Mouse (Mus musculus) brain, embryonic 14.5 days (tissue): ENCODE measurements at regions not wholly inside any gene's neighbourhood (a gene's known extent, or its start where the extent isn't known, plus 50 kb on each side); places are given as distances from the start of the nearest gene placed in this dataset.
"Not testable (repeated sequence)": the region's sequence is repeated elsewhere in the genome, so short reads cannot be mapped to it uniquely, and the experiment has no call there.

ENCODE experiments used
- DNase-seq: peaks from one replicate; pipeline ENCODE4 v3.0.0-alpha.2; 2011; ENCODE audit warnings: low read depth
- CTCF ChIP-seq: fragments of 200-500 bp; IDR thresholded peaks from 2 replicates; pipeline ENCODE4 v1.5.1; 2012; ENCODE audit warnings: inconsistent platforms, mild to moderate bottlenecking, moderate library complexity, borderline replicate concordance; ENCODE audit not compliant: insufficient read depth, insufficient read length; ENCODE audit errors: extremely low read depth
- POLR2A ChIP-seq: fragments of 200-500 bp; IDR thresholded peaks from 2 replicates; pipeline ENCODE4 v1.6.1; 2012; ENCODE audit warnings: mild to moderate bottlenecking, inconsistent platforms, borderline replicate concordance; ENCODE audit not compliant: poor library complexity, insufficient read depth, insufficient read length, severe bottlenecking; ENCODE audit errors: extremely low read depth

DNA sequence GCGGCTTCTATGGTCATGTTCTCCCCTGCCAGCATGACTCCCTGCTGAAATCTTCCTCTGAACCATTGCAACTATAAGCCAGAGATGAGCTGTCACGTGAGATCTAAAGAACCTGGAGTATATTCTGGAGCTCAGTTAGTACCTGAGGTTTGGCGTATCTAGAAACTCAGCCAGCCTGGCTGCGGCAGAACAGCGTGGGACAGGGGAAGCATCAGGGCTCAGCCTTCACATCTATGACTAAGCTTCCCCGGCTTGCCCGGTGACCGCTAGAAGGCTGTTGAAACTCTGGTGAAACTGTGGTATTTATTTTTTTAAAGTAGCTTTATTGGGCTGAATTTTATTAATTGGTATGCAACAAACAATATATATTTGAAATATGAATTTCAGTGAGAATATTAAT is 134.3 kb downstream of the Dll1 start:
- DNase-seq = no peak
- no peak for TF ChIP-seq CTCF
- TF ChIP-seq POLR2A = no peak

GRCm38 (mm10) chr17:15241491-15241890 is 135.2 kb downstream of the Dll1 start:
- TF ChIP-seq POLR2A (no peak), CTCF (no peak)
- DNase-seq = no peak

- DNase-seq = not testable (repeated sequence)
Observed at GRCm38 (mm10) chr17:15240641-15241040, 136.0 kb downstream of the Dll1 start.

- DNase-seq = no peak
- TF ChIP-seq CTCF (no peak), POLR2A (no peak)
Observed at GRCm38 (mm10) chr17:15240011-15240410, 136.7 kb downstream of the Dll1 start.

DNA sequence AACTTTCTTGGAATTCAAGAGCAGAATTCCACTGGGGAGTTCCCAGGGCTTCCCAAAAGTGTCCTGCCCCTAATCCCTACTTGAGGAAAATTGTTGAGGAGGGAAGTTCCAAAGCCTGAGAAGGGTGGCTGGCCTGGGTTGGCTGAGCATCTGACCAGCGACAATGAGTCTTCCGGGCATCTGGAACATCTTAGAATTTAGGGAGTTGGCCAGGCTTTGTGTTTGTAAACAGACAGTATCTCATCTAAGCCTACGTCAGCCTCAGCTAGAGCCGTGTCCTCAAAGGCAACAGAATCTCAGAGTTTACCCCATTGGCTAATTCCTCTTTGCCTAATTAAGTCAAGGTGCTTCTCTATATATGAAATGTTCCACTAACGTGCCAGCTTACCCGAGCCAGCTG is 141.6 kb downstream of the Dll1 start:
- TF ChIP-seq CTCF (no peak), POLR2A (no peak)

GRCm38 (mm10) chr17:15231175-15231574 is 145.5 kb downstream of the Dll1 start:
- peak; percentile 17 for DNase-seq
- TF ChIP-seq POLR2A = no peak
- no peak for TF ChIP-seq CTCF

More for the DNA sequence above, 141.6 kb downstream of the Dll1 start:
- DNase-seq = no peak

DNA sequence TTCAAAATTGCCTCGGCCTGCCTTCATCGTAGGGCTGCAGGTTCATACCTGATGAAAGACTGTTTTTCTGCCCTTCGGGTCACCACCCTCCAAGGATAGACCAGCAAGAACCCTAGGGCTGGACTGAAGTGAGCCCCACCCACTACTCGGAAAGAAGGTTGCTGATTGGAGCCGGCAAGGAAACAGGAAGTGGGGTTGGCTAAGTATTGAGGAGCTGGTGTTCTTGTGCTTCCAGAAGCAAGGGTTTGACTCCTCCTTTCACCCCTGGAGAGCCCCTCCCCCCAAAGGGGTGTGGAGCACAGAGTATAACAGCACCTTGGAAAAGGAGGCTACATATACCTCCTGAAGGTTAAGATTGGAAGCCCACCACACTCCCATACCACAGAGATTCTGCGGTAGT is 147.5 kb downstream of the Dll1 start:
- no peak for DNase-seq
- TF ChIP-seq CTCF = no peak
- TF ChIP-seq POLR2A = no peak

- TF ChIP-seq CTCF = no peak
- no peak for TF ChIP-seq POLR2A
- DNase-seq = peak; percentile 16
Observed at GRCm38 (mm10) chr17:15228077-15228476, 148.6 kb downstream of the Dll1 start.

DNA sequence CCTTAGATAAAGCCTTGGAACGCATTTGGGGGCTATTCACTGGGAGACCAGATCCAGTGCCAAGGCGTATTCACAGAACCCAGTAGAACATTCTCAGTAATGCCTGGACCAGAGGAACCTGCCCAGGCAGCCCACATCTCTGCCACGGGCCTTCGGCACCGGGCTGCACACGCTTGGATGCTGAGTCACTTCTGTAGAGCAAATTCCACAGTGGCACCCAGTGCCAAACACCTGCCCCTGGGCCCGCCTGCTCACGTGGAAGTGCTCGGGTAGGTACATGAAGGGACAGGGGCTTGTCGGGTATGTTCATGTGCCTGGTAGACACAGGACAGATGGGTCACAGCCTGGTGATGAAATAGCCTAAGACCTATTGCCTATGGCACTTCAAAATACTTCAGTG is 152.8 kb downstream of the Dll1 start:
- no peak for DNase-seq
- TF ChIP-seq POLR2A (no peak), CTCF (no peak)

GRCm38 (mm10) chr17:15222923-15223322 is 153.7 kb downstream of the Dll1 start:
- DNase-seq = no peak
- TF ChIP-seq CTCF (no peak), POLR2A (no peak)

DNA sequence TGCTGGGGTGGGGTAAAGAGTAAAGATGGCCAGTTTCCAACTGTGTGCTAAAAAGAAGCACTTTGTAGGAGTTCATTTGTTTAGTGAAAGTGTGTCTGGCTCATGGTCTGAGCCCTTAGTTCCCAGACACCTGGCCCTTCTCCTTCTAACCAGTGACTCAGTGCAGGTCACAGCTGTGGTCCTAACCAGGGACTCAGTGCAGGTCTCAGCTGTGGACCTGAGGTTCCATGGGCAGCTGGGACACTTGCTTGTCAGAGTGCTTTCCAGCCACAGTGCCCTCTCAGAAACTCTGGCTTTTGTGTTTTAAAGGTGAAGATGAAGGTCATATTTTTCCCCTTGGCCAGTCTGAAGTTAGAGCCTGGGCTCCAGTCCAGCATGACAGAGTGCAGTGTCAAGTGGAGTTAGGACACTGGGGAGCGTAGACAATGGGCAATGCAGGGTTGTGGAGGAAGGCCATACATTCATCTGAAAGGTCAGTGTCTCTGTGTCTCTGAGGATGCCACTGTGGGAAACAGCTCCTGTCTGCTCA is 162.5 kb downstream of the Dll1 start:
- no peak for DNase-seq
- TF ChIP-seq CTCF (no peak), POLR2A (no peak)

DNA sequence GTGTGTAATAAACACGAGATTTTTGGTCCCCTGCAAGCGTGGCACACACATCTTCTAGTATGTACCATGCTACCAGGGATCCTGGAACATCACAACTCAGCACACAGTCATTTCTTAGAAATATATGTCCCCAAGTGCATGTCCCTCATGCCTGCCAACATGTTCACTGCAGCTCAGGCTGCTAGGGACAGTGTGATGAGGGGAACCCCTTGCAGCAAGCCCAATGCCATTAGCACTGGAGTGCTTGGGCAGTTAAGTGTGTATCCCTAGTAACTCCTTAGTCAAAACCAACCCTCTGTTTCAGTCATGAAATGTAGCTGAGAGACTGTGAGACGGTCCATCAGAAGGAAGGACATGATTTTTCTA is 167.5 kb upstream of the Gm3448 start:
- TF ChIP-seq POLR2A (no peak), CTCF (no peak)
- peak; percentile 61 for DNase-seq

DNA sequence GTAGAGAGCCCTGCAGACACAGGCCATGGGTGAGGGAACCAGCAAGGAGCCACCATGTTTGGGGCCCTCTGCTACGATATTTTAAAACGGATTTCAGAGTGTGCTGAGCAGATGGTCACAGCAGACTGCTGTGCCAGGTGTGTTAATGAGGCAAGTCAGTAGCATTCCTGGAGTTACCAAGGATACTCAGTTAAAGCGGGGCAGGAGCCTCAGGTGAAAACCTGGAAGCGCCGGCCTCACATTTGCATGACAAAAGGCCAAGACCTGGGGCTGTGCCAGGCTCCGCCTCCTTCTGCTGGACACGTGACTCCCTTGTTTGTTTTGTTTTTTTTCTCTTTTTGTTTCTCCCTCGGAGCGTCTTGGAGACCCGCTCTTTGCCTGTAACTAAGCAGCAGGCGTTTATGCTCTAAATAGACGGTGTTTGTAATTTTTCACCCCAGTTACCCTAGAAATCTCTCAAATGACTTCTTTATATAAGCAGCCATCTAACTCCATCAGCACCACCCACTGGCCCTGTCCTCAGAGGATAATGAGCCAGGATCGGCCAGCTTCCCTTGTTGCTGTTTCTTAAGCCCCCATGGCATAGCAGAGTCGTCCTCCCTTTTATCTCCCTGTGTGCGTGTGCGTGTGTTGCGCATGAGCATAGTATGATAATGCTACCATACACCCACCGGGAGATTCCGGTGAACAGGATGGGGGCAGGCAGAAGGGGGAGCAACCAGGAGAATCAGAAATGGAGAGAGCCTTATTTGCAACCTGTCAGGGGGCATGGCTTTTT is 166.9 kb upstream of the Gm3448 start:
- TF ChIP-seq CTCF = no peak
- no peak for TF ChIP-seq POLR2A
- peak; percentile 94 for DNase-seq
